Mouse (Mus musculus) liver, postnatal 0 days (tissue): Measurements from ENCODE around the gene Npr1.

Experiments used
- CTCF ChIP-seq: sonication (generic); IDR thresholded peaks from 2 replicates; pipeline ENCODE4 v1.5.1; 2016; ENCODE audit warnings: antibody characterized with exemption, low read depth
- EP300 ChIP-seq: IDR thresholded peaks from 2 replicates; pipeline ENCODE4 v1.6.1; 2016; ENCODE audit warnings: antibody characterized with exemption, low read depth, mild to moderate bottlenecking

GRCm38 (mm10) chr3:90412312-90413010, 53.2 kb downstream of the Npr1 start:
- TF ChIP-seq EP300 (no peak), CTCF (peak; percentile 93)
